Comparison of ENCODE assay signal across 11 mouse cellular contexts in genomic region chr10:84909021-84909801, GRCm38 (mm10). TPM values are rescaled to one million over a fixed set of nuclear protein-coding genes. Genes with fewer than 3 reads are reported as not detected.
A peak's percentile ranks its signal among the peaks of the same experiment; 100 is the strongest.
DNase-seq lines count a peak whose midpoint lies in the region; TF ChIP-seq lines count a peak whose summit lies in the region.
"Had no signal": no experiment of that assay in that cellular context is flagged by ENCODE, and none has a peak within 500 bp of the region (broad histone marks: within the 10 kb centered on the region; RNA-seq: fewer than 3 reads in every experiment).

No protein-coding gene starts in this region.

- no peak for TF ChIP-seq CTCF in ES-Bruce4 (IDR thresholded peaks at IDR 0.05; ENCODE audit: low read depth, low read length)

- no peaks in the 10 kb centered on the region for H3K9me3 ChIP-seq in ES-Bruce4 (replicated peaks; ENCODE audit: control insufficient read depth, insufficient read depth, low read length, poor library complexity, severe bottlenecking)
- H3K9me3 ChIP-seq: midbrain, embryonic 12.5 days had no signal

- intact Hi-C loops in left cerebral cortex, postnatal 25 days (cut with DNase I), result loop anchor here (5.0 kb wide), 1 partner anchor 137 kb away; no protein-coding TSS in a partner anchor

- peak overlapping the region; percentile 34; the same call in 1 of the 2 replicates for H3K4me3 ChIP-seq in ES-Bruce4 (ENCODE audit: low read depth, low read length)
- H3K4me3 ChIP-seq: erythroblast, embryonic 14.5 days; midbrain, embryonic 12.5 days had no signal

- H3K36me3 ChIP-seq in ES-Bruce4 (ENCODE audit: control insufficient read depth, insufficient read depth, low read length, poor library complexity, severe bottlenecking), result no peaks in the 10 kb centered on the region

- no peak for TF ChIP-seq POLR2A in ES-Bruce4 (IDR thresholded peaks at IDR 0.05; ENCODE audit: insufficient read depth, low read length)

- DNase-seq in heart, adult 11 months, result peak; percentile 85
- DNase-seq in heart, adult 18-20 months, result no peak
- DNase-seq in adrenal gland, postnatal 36 days, result peak; percentile 59 to 75
- DNase-seq in left cerebral cortex, postnatal 25 days (ENCODE audit: low spot score in 2 of 2), result peak; percentile 58 to 73
- DNase-seq in thymus, postnatal 0 days (ENCODE audit: low spot score), result no peak
- DNase-seq in lung, adult 18-20 months, result no peak
- DNase-seq in spleen, postnatal 36 days (ENCODE audit: low spot score in 2 of 2), result no peak
- DNase-seq: thymus, adult 18-20 months had no signal

- 0 out of 2 replicates have a peak, but pooled peaks have one; percentile 25 for TF ChIP-seq EP300 in ES-Bruce4 (IDR thresholded peaks at IDR 0.05; ENCODE audit: insufficient read depth, low read depth, low read length)

- peak overlapping the region; percentile 34; the same call in 1 of the 2 replicates for H3K9ac ChIP-seq in ES-Bruce4 (ENCODE audit: low read depth, poor library complexity, severe bottlenecking)
- H3K9ac ChIP-seq: midbrain, embryonic 12.5 days had no signal

- H3K27ac ChIP-seq in ES-Bruce4 (ENCODE audit: insufficient read depth, low read length), result peak overlapping the region; percentile 82

- peaks cover 5% of the 10 kb centered on the region for H3K4me1 ChIP-seq in ES-Bruce4 (ENCODE audit: control insufficient read depth, insufficient read depth, low read length)

- H3K27me3 ChIP-seq in ES-Bruce4 (ENCODE audit: control insufficient read depth, insufficient read depth, low read length, poor library complexity, severe bottlenecking), result no peaks in the 10 kb centered on the region

RNA-seq across cellular contexts. Expression of gene Ric8b, which starts 8.2 kb away (rescaled TPM):
- 10 to 100 TPM; 37.8 to 42.2 TPM for total RNA-seq in heart, adult 18-20 months (2021)
- 16.0 and 18.8 TPM in 2 replicates for polyA plus RNA-seq in ES-Bruce4 (2011; ENCODE audit: insufficient read depth, insufficient read length, low read depth, missing spikeins)
- total RNA-seq in adrenal gland, postnatal 36 days (2021), result 10 to 100 TPM; 29.2 to 38.7 TPM
- 10 to 100 TPM; 48.5 to 59.2 TPM for total RNA-seq in left cerebral cortex, postnatal 25 days (2021)
- polyA plus RNA-seq in thymus, postnatal 0 days (2015; fragmentation: Nextera tagmentation; extraction: Ambion mirVana), result 8.6 and 8.9 TPM in 2 replicates

Comparison
In these comparisons a context has a peak if more than half of its experiments do, and no peak if none do; other contexts are left out.
1. DNase-seq: peak in heart, adult 11 months (single experiment), adrenal gland, postnatal 36 days (2 of 2) and left cerebral cortex, postnatal 25 days (2 of 2); none in heart, adult 18-20 months (0 of 2), thymus, postnatal 0 days (single experiment), lung, adult 18-20 months (0 of 2) and spleen, postnatal 36 days (0 of 2).